Mouse (Mus musculus): ENCODE measurements around the gene Ccnt1.

Ccnt1 gene

GRCm38 (mm10) chr15:98570873-98571538, at the start of gene Ccnt1, which contains the start of gene 4930415O20Rik:
Ccnt1 (minus strand) TSS chr15:98570923.
4930415O20Rik (plus strand) TSS chr15:98571004.
- no peak for DNase-seq

DNA sequence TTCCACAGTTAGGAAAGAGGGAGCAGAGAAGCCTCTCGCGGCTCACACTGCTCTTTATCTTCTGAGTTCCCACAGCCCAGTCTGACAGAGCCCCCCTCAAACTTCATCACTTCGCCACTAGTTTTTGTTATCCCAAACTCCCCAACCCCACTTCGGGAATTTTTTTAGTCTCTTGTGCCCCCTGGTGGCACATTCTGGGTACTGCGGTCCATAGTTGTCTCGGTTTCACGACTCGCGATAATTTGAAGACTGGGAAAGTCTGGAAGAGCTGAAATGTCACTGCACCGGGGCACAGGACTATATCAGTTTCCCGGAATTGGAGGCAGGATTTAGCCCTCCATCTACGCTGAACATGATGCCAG, 46.4 kb upstream of the Ccnt1 start:
- peak; percentile 89 for DNase-seq

- peak; percentile 55 for DNase-seq
Measured at GRCm38 (mm10) chr15:98616362-98617175, 45.8 kb upstream of the Ccnt1 start.

DNA sequence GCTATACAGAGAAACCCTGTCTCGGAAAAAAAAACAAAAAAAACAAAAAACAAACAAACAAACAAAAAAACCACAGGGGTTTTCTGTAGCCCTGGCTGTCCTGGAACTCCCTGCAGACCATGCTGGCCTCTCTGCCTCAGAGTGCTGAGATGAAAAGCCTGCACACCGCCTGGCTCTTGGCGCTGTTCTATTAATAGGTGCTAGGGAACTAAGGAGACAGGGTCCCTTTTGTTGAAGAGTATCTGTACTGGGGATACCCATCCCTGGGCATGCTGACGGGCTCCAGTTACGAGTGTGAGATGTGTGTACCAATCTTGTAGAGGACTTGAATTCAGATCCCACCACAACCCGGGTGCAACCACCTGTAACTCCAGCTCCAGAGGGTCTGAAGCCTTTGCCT, 45.0 kb upstream of the Ccnt1 start:
- DNase-seq, result no peak

DNA sequence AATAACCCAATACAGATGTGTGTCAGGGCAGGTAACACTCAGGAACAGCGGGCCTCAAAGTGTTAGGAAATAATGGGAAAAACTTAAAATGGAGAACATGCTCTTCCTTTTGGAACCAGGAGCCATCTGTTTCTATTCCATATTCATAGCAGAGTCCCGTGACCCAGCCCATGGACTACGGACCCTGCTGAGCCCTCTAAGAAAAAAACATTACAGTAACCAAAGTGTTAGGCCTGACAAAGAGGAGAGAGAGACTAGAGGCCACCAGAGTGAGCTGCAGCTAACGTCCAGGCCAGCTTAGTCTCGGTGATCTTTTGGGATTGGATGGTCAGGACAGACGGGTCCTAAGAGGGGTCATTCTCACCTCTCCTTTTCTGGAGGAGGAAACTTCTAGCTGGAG, 44.2 kb upstream of the Ccnt1 start:
- DNase-seq, result peak; percentile 55

DNA sequence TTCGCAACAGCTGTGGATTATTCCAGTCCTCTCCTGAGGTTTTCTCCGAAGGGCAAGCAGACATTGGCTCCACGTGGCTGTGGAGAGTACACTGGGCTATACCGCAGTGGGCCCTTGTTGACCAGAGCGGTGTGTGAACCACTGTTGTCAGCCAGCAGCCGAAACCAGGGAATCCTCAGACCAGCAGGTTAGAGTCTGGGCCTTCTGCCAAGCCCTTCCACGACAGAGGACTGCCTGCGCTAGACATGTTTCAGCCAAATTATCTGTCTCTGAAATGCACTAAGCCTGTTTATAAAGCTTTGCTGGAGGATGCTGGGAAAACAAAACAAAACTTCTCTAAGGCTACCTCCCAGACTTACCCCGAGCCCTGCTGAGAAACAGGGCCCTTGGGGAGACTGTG, 43.8 kb upstream of the Ccnt1 start:
- DNase-seq, result peak; percentile 72

DNA sequence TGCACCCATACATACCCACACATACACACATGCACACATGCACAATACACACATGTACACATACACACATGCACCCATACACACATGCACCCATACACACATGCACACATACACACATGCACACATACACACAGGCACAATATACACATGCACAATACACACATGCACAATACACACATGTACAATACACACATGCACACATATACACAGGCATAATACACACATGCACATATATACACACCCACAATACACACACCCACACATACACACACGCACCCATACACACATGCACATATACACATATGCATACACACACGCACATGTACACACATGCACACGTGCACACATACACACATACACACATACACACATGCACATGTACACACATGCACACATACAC, 41.5 kb upstream of the Ccnt1 start:
- no peak for DNase-seq

DNA sequence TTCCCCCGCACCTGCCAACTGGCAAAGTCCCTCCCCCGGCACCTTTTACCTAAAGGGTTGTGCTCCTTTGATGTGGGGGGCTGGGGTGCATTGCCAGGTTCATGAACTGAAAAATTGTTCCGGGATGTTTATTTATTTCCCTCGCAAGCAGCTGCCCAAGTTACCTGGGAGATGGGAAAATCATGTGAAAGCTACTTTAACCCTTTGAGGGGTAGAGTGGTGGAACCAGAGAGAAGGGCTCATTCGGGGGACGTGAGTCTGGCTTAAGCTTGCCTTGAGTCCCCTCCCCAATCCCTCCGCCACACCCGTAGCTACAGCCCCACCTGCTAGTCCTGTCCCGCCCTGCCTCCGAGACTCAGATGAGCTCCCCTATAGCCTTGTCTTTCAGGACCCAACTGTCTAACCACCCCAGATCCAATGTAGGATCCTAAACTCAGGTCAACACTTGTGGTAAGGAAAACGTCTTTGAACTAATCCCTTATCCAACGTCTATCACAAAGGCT, 39.5 kb upstream of the Ccnt1 start:
- no peak for DNase-seq

DNA sequence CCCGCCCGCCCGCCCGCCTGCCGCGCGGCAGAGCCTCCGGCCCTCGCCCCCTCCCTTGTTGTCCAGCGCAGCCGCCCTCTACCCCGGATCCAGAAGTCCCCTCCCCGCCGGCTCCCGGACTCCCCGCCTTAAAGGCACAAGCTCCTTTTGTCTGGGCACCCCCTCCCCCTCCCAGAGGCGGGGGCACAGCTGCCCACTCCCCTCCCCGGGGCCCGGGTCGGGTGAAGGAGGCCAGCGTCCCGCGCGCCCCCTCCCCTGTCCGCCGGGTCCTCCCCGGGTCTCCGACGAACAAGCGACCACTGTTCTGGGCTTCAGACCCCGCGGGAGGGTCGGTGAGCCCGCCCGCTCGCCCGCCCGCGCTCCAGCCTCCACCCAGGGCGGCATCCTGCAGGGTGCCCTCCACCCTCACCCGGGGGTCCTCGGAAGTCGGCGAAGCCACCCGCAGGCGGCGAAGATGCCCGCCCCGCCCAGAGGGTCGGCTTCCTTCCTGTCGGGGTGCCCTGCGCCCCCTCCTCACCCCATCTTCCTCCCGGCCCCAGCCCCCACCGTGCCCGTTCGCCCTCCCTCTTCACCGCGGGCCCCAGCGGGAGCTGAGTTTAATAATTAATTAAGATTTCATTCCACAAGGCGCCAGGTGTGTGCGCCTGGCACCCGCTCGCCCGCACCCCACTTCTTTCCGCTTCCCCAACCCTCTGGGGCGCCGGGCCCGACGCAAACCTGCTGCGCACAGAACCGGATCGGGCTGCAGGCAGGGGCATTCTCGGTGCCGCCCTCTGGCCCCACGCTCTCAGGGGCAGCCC, 38.8 kb upstream of the Ccnt1 start, which contains the start of gene Adcy6:
Gene Adcy6, minus strand, starts transcription at position 746 of the 800 bp plus-strand sequence.
- peak; percentile 88 for DNase-seq

- no peak for DNase-seq
Measured at GRCm38 (mm10) chr15:98608784-98609250, 38.1 kb upstream of the Ccnt1 start.

GRCm38 (mm10) chr15:98608058-98608783, 37.5 kb upstream of the Ccnt1 start:
- DNase-seq, result peak; percentile 52

DNA sequence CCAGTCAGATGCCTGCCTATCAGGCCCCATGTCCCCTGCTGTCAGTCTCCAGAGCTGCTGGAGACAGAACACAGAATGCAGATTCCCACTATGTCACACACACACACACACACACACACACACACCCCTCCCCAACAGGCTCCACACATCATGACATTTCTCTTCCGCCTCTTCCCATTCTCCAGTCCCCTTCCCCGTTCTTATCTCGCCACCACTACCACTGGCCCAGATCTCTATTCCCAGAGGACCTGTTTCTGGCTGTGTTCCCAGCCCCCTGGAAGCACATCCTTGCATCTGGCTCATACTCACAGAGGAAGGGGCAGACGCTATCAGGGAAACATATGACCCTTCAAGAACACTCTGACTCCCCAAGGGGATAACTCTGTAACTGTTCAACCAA, 36.8 kb upstream of the Ccnt1 start:
- DNase-seq, result peak; percentile 72

DNA sequence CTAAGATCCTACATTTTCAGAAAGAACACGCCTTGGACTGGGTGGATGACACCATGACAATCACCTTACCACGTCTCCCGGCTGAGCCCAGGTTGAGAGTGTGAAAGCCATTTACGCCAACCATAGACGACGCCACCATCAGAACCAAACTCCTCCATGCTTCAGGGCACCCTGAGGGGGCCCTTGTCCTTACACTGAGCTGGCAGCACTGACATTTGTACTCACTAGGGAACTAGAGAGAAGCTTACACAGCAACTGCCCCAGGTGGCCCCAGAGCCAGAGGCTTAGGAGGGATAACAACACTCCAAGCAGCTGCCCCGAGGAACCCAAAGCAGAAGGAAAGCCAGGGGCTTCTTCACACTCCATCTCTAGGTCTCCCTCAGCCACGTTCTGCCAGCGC, 36.0 kb upstream of the Ccnt1 start:
- no peak for DNase-seq

GRCm38 (mm10) chr15:98606051-98606536, 35.4 kb upstream of the Ccnt1 start:
- DNase-seq, result no peak

GRCm38 (mm10) chr15:98604041-98604575, 33.4 kb upstream of the Ccnt1 start:
- DNase-seq, result peak; percentile 48

- peak; percentile 60 for DNase-seq
Measured at GRCm38 (mm10) chr15:98602921-98603458, 32.3 kb upstream of the Ccnt1 start.

GRCm38 (mm10) chr15:98602191-98602881, 31.6 kb upstream of the Ccnt1 start:
- peak; percentile 48 for DNase-seq

- no peak for DNase-seq
Measured at GRCm38 (mm10) chr15:98601832-98602190, 31.1 kb upstream of the Ccnt1 start.

- DNase-seq, result no peak
Measured at GRCm38 (mm10) chr15:98600036-98600709, 29.4 kb upstream of the Ccnt1 start.

DNA sequence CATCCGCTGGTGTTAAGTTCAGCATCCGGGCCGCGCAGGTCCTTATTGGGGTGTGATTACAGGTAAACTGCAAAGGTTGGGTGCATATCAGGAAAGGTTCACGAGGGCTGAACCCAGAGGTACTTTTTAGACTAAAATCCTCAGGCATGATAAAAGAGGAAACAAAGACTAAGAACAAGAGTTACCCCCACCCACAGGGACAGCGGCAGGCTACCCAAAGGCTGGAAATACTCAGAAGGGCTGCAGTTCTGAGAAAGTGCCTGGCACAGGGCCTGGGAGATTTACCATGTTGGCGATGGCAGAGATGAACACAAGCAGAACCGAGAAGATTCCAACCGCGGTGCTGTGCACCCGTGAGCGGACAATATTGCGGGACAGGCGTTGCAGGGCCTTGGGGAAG, 25.9 kb upstream of the Ccnt1 start:
- DNase-seq, result no peak
